Mouse (Mus musculus): ENCODE data around the gene Trmt1. TPM values are rescaled to one million over a fixed set of nuclear protein-coding genes. Genes with fewer than 3 reads are reported as not detected.

Trmt1 gene
- polyA plus RNA-seq, 1 experiment from 2014 or later, result 47.9 TPM

DNA sequence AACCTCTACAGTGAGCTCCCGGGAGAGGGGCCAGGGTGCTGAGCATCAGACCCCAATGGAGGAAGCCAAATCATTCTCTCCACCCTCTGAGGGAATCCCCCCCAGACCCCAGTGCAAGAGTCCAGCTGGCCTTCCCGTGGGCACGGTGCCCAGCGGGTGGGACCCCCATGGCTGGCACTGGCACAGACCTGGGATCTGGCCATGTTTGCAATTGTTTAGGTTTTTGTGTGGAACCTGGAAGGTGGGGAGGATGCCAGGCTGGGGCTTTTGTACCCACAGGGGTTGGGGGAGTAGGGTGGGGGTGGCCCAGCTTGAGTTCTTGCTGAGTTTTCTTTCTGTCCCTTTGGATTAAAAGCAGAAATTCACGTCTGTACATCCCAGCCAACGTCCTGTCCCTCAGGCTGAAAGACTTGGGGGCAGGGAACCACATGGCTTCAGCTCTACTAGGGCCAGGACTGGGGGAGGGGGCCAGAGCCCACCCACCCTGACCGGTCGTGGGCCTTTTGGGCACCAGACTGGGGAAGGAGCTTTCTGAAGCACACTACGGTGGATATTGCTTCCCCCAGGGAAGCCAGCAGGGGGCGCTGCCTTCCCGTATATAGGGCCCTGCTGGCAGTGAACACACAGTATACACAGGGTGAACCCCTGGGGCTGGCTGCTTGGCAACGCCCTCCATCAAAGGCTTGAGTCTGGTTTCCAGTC lies 22.8 kb downstream of the Trmt1 start:
- Histone ChIP-seq H3K27me3 (ENCODE audit: control insufficient read depth, insufficient read depth, low read length) (peaks cover 71% of the 10 kb centered on the region), H3K4me3 (ENCODE audit: low read depth, low read length) (no peak overlapping the region), H3K36me3 (ENCODE audit: control insufficient read depth, insufficient read depth, low read length) (no peaks in the 10 kb centered on the region), H3K27ac (ENCODE audit: low read depth, low read length) (no peak overlapping the region), H3K9me3 (ENCODE audit: control insufficient read depth, low read length) (no peaks in the 10 kb centered on the region), H3K4me2 (replicated peaks; ENCODE audit: low read depth, low read length) (no peak overlapping the region), H3K9ac (ENCODE audit: low read depth, low read length) (no peak overlapping the region), H3K4me1 (replicated peaks; ENCODE audit: control insufficient read depth, insufficient read depth, low read length) (peaks cover 49% of the 10 kb centered on the region)
- WGBS, result 12% methylated on average over 12 of the region's 12 CpGs
- peak; percentile 65 for ATAC-seq (ENCODE audit: low FRiP score)
- DNase-seq (ENCODE audit: low spot score), result peak; percentile 97

DNA sequence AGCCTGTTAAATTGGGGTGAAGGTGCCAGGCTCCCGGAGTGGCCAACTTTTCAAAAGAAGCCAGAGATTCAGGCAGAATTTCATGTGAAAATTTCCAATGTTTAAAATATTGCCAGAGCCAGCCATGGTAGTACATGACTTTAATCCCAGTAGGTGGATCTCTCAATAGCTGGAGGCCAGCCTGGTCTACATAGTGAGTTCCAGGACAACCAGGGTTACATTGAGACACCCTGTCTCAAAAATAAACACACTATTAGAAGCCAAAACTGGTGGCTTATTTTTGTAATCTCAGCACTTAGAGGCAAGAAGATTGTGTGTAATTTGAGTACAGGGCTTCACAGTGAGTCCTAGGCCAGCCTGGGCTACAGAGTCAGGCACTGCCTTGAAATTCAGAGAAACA lies 23.8 kb downstream of the Trmt1 start:
- H3K4me2 ChIP-seq (replicated peaks; ENCODE audit: low read depth, low read length), result no peak overlapping the region
- peaks cover 47% of the 10 kb centered on the region for H3K4me1 ChIP-seq (replicated peaks; ENCODE audit: control insufficient read depth, insufficient read depth, low read length)
- no peaks in the 10 kb centered on the region for H3K9me3 ChIP-seq (ENCODE audit: control insufficient read depth, low read length)
- H3K36me3 ChIP-seq (ENCODE audit: control insufficient read depth, insufficient read depth, low read length), result no peaks in the 10 kb centered on the region
- peaks cover 71% of the 10 kb centered on the region for H3K27me3 ChIP-seq (ENCODE audit: control insufficient read depth, insufficient read depth, low read length)
- WGBS, result 92% methylated on average over 1 of the region's 1 CpGs
- H3K9ac ChIP-seq (ENCODE audit: low read depth, low read length), result no peak overlapping the region
- no peak overlapping the region for H3K4me3 ChIP-seq (ENCODE audit: low read depth, low read length)
- no peak for ATAC-seq (ENCODE audit: low FRiP score)
- no peak for DNase-seq (ENCODE audit: low spot score)
- no peak overlapping the region for H3K27ac ChIP-seq (ENCODE audit: low read depth, low read length)

DNA sequence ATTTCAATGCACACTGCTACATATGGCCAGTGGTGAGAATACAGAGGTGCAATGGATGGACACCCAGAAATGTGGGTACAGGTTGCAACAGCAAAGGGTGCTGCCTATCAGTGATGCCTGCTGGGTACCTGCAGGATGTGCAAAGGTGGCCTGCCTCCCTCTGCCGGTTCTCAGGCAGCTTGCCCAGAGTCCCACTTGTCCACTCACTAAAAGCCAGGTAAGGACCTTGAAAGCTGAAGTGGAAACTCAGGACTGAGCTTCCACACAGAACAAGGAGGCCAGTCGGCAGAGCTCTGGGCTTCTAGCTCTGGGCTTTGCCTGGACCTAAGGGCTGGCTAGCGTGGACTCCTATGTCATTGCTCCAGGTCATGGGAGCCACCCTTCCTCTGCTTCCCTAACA lies 25.2 kb downstream of the Trmt1 start:
- Histone ChIP-seq H3K4me1 (replicated peaks; ENCODE audit: control insufficient read depth, insufficient read depth, low read length) (peaks cover 46% of the 10 kb centered on the region), H3K27me3 (ENCODE audit: control insufficient read depth, insufficient read depth, low read length) (peaks cover 69% of the 10 kb centered on the region), H3K4me2 (replicated peaks; ENCODE audit: low read depth, low read length) (no peak overlapping the region), H3K27ac (ENCODE audit: low read depth, low read length) (peak overlapping the region; percentile 89), H3K4me3 (ENCODE audit: low read depth, low read length) (no peak overlapping the region), H3K9ac (ENCODE audit: low read depth, low read length) (peak overlapping the region; percentile 4; the same call in 1 of the 2 replicates), H3K36me3 (ENCODE audit: control insufficient read depth, insufficient read depth, low read length) (no peaks in the 10 kb centered on the region), H3K9me3 (ENCODE audit: control insufficient read depth, low read length) (no peaks in the 10 kb centered on the region)
- ATAC-seq (ENCODE audit: low FRiP score) (no peak), DNase-seq (ENCODE audit: low spot score) (no peak)
- 59% methylated on average over 3 of the region's 3 CpGs for WGBS

DNA sequence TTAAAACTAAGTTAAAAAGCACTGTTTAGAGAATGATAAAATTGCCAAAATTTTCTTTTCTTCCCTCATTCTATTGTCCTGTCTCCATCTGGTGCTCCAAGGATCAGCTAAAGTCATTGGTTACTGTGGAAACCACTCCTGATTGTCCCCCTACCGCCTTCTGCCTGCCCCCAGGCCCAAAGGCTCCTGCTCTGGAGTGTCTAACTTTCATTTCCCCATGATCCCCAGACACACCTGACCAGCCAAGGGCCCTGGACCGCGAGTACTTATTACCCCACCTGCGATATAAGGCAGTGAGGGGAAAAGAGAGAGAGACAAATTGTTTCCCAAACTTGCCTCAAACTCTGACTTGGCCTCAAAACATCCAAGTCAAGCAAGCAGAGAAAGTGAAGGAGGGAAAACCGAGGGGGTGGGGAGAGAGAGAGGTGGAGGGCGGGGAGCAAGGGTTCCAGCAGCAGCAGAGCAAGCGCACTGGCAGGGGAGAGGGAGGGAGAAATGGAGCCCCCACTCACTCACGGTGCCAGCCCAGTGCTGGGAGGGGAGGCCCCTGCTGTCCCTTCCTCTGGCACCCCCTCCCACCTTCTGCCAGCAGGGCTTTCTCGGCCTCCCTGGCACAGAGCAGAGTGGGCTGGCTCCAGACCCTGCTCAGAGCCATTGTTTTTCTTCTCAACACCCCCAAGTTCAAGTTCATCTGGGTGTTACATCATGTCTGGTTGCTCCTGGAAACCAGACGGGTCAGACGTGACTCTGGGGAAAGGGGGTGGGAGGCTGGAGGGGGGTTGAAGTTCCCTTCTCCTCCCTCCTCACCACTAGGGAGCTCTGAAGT lies 26.0 kb downstream of the Trmt1 start:
- Histone ChIP-seq H3K4me2 (replicated peaks; ENCODE audit: low read depth, low read length) (no peak overlapping the region), H3K9me3 (ENCODE audit: control insufficient read depth, low read length) (no peaks in the 10 kb centered on the region), H3K9ac (ENCODE audit: low read depth, low read length) (peak overlapping the region; percentile 40), H3K4me3 (ENCODE audit: low read depth, low read length) (no peak overlapping the region), H3K27me3 (ENCODE audit: control insufficient read depth, insufficient read depth, low read length) (peaks cover 69% of the 10 kb centered on the region), H3K27ac (ENCODE audit: low read depth, low read length) (peak overlapping the region; percentile 89), H3K36me3 (ENCODE audit: control insufficient read depth, insufficient read depth, low read length) (no peaks in the 10 kb centered on the region), H3K4me1 (replicated peaks; ENCODE audit: control insufficient read depth, insufficient read depth, low read length) (peaks cover 39% of the 10 kb centered on the region)
- peak; percentile 88 for DNase-seq (ENCODE audit: low spot score)
- 20% methylated on average over 10 of the region's 11 CpGs for WGBS
- ATAC-seq (ENCODE audit: low FRiP score), result peak; percentile 86

DNA sequence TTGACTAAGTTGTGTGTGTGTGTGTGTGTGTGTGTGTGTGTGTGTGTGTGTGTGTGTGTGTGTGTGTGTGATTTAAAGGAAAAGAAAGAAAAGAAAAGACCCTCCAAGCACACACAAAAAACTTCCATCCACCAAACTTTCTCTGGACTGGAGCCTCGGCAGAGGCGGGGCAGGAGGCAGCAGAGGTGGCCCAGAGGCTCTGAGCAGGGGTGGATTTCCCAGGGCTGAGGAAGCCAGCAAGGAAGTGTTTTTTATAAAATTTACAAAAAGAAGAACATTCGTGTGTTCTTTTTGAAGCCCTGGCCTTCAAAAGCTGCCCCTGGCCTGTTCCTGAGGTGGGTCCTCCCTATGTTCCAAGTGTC lies 26.6 kb downstream of the Trmt1 start:
- Histone ChIP-seq H3K4me1 (replicated peaks; ENCODE audit: control insufficient read depth, insufficient read depth, low read length) (peaks cover 33% of the 10 kb centered on the region), H3K4me2 (replicated peaks; ENCODE audit: low read depth, low read length) (no peak overlapping the region), H3K27me3 (ENCODE audit: control insufficient read depth, insufficient read depth, low read length) (peaks cover 69% of the 10 kb centered on the region), H3K4me3 (ENCODE audit: low read depth, low read length) (no peak overlapping the region), H3K36me3 (ENCODE audit: control insufficient read depth, insufficient read depth, low read length) (no peaks in the 10 kb centered on the region), H3K9me3 (ENCODE audit: control insufficient read depth, low read length) (no peaks in the 10 kb centered on the region), H3K9ac (ENCODE audit: low read depth, low read length) (no peak overlapping the region), H3K27ac (ENCODE audit: low read depth, low read length) (peak overlapping the region; percentile 71)
- 31% methylated on average over 3 of the region's 3 CpGs for WGBS
- no peak for DNase-seq (ENCODE audit: low spot score)
- peak; percentile 34 for ATAC-seq (ENCODE audit: low FRiP score)

DNA sequence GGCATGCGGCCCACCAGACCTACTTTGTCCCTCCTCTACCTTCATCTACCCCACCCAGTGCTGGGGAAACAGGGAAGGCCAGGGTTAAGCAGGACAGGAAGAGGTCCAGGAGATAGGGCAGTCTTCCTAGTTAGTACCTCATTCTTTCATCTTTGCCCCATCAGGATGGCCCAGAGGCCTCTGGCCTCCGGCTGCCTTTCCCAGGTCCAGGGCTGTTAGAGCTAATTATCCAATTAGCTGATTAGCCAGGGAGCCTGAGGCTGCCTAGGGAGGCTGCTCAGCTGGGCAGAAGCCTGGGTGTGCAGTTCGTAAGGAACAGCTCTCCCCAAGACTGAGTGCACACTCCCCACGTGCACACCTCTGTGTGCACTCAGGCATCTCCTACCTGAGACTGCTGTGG lies 27.3 kb downstream of the Trmt1 start:
- H3K36me3 ChIP-seq (ENCODE audit: control insufficient read depth, insufficient read depth, low read length), result no peaks in the 10 kb centered on the region
- peak overlapping the region; percentile 71 for H3K27ac ChIP-seq (ENCODE audit: low read depth, low read length)
- peaks cover 28% of the 10 kb centered on the region for H3K4me1 ChIP-seq (replicated peaks; ENCODE audit: control insufficient read depth, insufficient read depth, low read length)
- peaks cover 64% of the 10 kb centered on the region for H3K27me3 ChIP-seq (ENCODE audit: control insufficient read depth, insufficient read depth, low read length)
- WGBS, result 52% methylated on average over 4 of the region's 4 CpGs
- H3K9me3 ChIP-seq (ENCODE audit: control insufficient read depth, low read length), result no peaks in the 10 kb centered on the region
- ATAC-seq (ENCODE audit: low FRiP score) (no peak), DNase-seq (ENCODE audit: low spot score) (no peak)
- H3K4me2 ChIP-seq (replicated peaks; ENCODE audit: low read depth, low read length), result peak overlapping the region; percentile 5; the same call in 1 of the 2 replicates
- no peak overlapping the region for H3K4me3 ChIP-seq (ENCODE audit: low read depth, low read length)
- H3K9ac ChIP-seq (ENCODE audit: low read depth, low read length), result 0 out of 2 replicates have a peak overlapping the region, but pooled peaks have one; percentile 27

GRCm38 (mm10) chr8:84714161-84714560 lies 28.1 kb downstream of the Trmt1 start:
- DNase-seq (ENCODE audit: low spot score) (no peak), ATAC-seq (ENCODE audit: low FRiP score) (no peak)
- Histone ChIP-seq H3K9ac (ENCODE audit: low read depth, low read length) (0 out of 2 replicates have a peak overlapping the region, but pooled peaks have one; percentile 27), H3K27ac (ENCODE audit: low read depth, low read length) (peak overlapping the region; percentile 71; the same call in 1 of the 2 replicates), H3K4me3 (ENCODE audit: low read depth, low read length) (no peak overlapping the region), H3K36me3 (ENCODE audit: control insufficient read depth, insufficient read depth, low read length) (no peaks in the 10 kb centered on the region), H3K4me2 (replicated peaks; ENCODE audit: low read depth, low read length) (no peak overlapping the region), H3K9me3 (ENCODE audit: control insufficient read depth, low read length) (no peaks in the 10 kb centered on the region), H3K27me3 (ENCODE audit: control insufficient read depth, insufficient read depth, low read length) (peaks cover 65% of the 10 kb centered on the region), H3K4me1 (replicated peaks; ENCODE audit: control insufficient read depth, insufficient read depth, low read length) (peaks cover 22% of the 10 kb centered on the region)
- 72% methylated on average over 4 of the region's 4 CpGs for WGBS

DNA sequence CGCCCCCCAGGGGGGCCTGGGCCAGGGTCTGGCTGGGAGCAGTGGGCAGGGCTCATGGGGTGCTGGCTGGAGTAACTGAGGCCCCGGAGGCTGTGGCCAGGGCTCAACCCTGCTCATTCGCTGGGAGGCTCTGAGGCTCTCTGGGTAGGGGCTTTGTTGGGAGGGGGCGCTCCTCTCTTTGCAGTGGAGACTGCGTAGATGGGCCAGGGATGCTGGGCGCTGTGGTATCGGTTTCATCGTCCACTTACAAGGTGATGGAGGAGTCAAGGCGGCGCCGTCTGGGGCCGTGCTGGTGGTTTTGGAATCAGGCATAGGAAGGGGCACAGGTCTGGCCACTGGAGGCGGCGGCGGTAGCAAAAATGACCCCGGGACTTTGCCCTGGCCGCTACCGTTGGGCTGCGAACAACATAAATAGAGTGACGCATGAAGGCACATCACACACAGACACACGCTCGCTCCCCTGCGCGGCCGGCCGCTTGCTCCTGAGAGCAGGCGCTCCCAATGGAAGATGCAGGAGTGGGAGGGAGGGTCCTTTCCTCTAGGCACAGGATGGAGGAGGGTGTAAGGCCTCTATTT lies 29.9 kb downstream of the Trmt1 start:
- H3K4me2 ChIP-seq (replicated peaks; ENCODE audit: low read depth, low read length), result peak overlapping the region; percentile 33; the same call in 1 of the 2 replicates
- ATAC-seq (ENCODE audit: low FRiP score), result no peak
- 4% methylated on average over 27 of the region's 27 CpGs for WGBS
- peak overlapping the region; percentile 31; the same call in 1 of the 2 replicates for H3K9ac ChIP-seq (ENCODE audit: low read depth, low read length)
- peaks cover 65% of the 10 kb centered on the region for H3K27me3 ChIP-seq (ENCODE audit: control insufficient read depth, insufficient read depth, low read length)
- DNase-seq (ENCODE audit: low spot score), result peak; percentile 49
- no peaks in the 10 kb centered on the region for H3K9me3 ChIP-seq (ENCODE audit: control insufficient read depth, low read length)
- H3K4me1 ChIP-seq (replicated peaks; ENCODE audit: control insufficient read depth, insufficient read depth, low read length), result peaks cover 22% of the 10 kb centered on the region
- no peak overlapping the region for H3K27ac ChIP-seq (ENCODE audit: low read depth, low read length)
- H3K4me3 ChIP-seq (ENCODE audit: low read depth, low read length), result peak overlapping the region; percentile 13; the same call in 1 of the 2 replicates
- H3K36me3 ChIP-seq (ENCODE audit: control insufficient read depth, insufficient read depth, low read length), result no peaks in the 10 kb centered on the region

Measured in hindbrain, embryonic 11.5 days (tissue).